Mouse (Mus musculus) kidney, postnatal 0 days (tissue): Measurements from ENCODE around the gene Gdpgp1. TPM values are rescaled to one million over a fixed set of nuclear protein-coding genes. Genes with fewer than 3 reads are reported as not detected.

Experiments
- ATAC-seq: fragments of 200-750 bp; cut with Nextera tagmentation; replicated peaks from 2 replicates; pipeline ENCODE4 v1.8.0; 2017; ENCODE audit warnings: low read depth, moderate number of reproducible peaks, moderate TSS enrichment, moderate library complexity; ENCODE audit not compliant: low FRiP score
- DNase-seq: peaks from one replicate; pipeline ENCODE4 v3.0.0-alpha.2; 2016; ENCODE audit warnings: low spot score
- H3K27ac ChIP-seq: fragments of 300-500 bp; sonication (generic); 2 replicates; pipeline ENCODE4 v1.5.1; 2014; ENCODE audit warnings: mild to moderate bottlenecking
- H3K27me3 ChIP-seq: fragments of 300-500 bp; sonication (generic); 2 replicates; pipeline ENCODE4 v1.6.1; 2014; ENCODE audit warnings: low read length, mixed read lengths; ENCODE audit not compliant: insufficient read depth
- H3K36me3 ChIP-seq: fragments of 300-500 bp; sonication (generic); 2 replicates; pipeline ENCODE4 v1.6.1; 2014; ENCODE audit warnings: low read length, mixed read lengths; ENCODE audit not compliant: insufficient read depth
- H3K4me1 ChIP-seq: fragments of 300-500 bp; sonication (generic); replicated peaks from 2 replicates; pipeline ENCODE4 v1.6.1; 2014; ENCODE audit warnings: antibody characterized with exemption, low read length, mixed read lengths; ENCODE audit not compliant: insufficient read depth
- H3K4me2 ChIP-seq: fragments of 300-500 bp; sonication (generic); 2 replicates; pipeline ENCODE4 v1.6.1; 2014; ENCODE audit warnings: mild to moderate bottlenecking, low read length, moderate library complexity, mixed read lengths
- H3K4me3 ChIP-seq: fragments of 300-500 bp; sonication (generic); replicated peaks from 2 replicates; pipeline ENCODE4 v1.5.1; 2014; ENCODE audit warnings: low read depth, low read length
- H3K9ac ChIP-seq: fragments of 300-500 bp; sonication (generic); 2 replicates; pipeline ENCODE4 v1.6.1; 2014; ENCODE audit warnings: low read depth, low read length
- H3K9me3 ChIP-seq: fragments of 300-500 bp; sonication (generic); replicated peaks from 2 replicates; pipeline ENCODE4 v1.6.1; 2016; ENCODE audit warnings: low read length, inconsistent platforms, mixed read lengths
- CTCF ChIP-seq: IDR thresholded peaks from 2 replicates; pipeline ENCODE4 v1.5.1; 2016; ENCODE audit warnings: antibody characterized with exemption, low read depth, mild to moderate bottlenecking, moderate library complexity
- WGBS: fragments of 180-500 bp; shearing (Covaris S2); extraction: QIAGEN DNeasy Blood & Tissue Kit; methylation state at CpG from one replicate; pipeline ENCODE4 v1.1.7; 2014; 5-methylcytosine and 5-hydroxymethylcytosine counted together
- polyA plus RNA-seq: library from polyadenylated mRNA; unstranded; fragments of >200 nt; fragmentation: Nextera tagmentation; extraction: Ambion mirVana; gene quantifications from 2 replicates; pipeline ENCODE4 v1.2.1, GENCODE M21; 2015

Gene Gdpgp1
- polyA plus RNA-seq, 1 experiment from 2014 or later, result 2.1 TPM

GRCm38 (mm10) chr7:80283226-80283918 is 50.7 kb downstream of the Gdpgp1 start:
- DNase-seq (no peak), ATAC-seq (no peak)
- WGBS, result 92% methylated on average over 3 of the region's 3 CpGs
- Histone ChIP-seq H3K27me3 (no peaks in the 10 kb centered on the region), H3K4me3 (no peak overlapping the region), H3K27ac (no peak overlapping the region), H3K9ac (no peak overlapping the region), H3K4me2 (no peak overlapping the region), H3K36me3 (peaks cover 55% of the 10 kb centered on the region), H3K4me1 (no peaks in the 10 kb centered on the region), H3K9me3 (no peaks in the 10 kb centered on the region)
- no peak for TF ChIP-seq CTCF

- H3K4me3 ChIP-seq, result no peak overlapping the region
- H3K36me3 ChIP-seq, result peaks cover 48% of the 10 kb centered on the region
- no peaks in the 10 kb centered on the region for H3K27me3 ChIP-seq
- H3K9me3 ChIP-seq, result no peaks in the 10 kb centered on the region
- H3K4me2 ChIP-seq, result no peak overlapping the region
- WGBS, result 71% methylated on average over 5 of the region's 5 CpGs
- H3K9ac ChIP-seq, result no peak overlapping the region
- no peak for DNase-seq
- H3K4me1 ChIP-seq, result no peaks in the 10 kb centered on the region
- ATAC-seq, result no peak
- no peak overlapping the region for H3K27ac ChIP-seq
- TF ChIP-seq CTCF, result no peak
Observed at GRCm38 (mm10) chr7:80284391-80284790, 51.7 kb downstream of the Gdpgp1 start.

- peaks cover 43% of the 10 kb centered on the region for H3K36me3 ChIP-seq
- no peak overlapping the region for H3K4me3 ChIP-seq
- no peaks in the 10 kb centered on the region for H3K9me3 ChIP-seq
- ATAC-seq (no peak), DNase-seq (no peak)
- no peak for TF ChIP-seq CTCF
- no peak overlapping the region for H3K4me2 ChIP-seq
- WGBS, result 92% methylated on average over 6 of the region's 6 CpGs
- no peaks in the 10 kb centered on the region for H3K27me3 ChIP-seq
- no peaks in the 10 kb centered on the region for H3K4me1 ChIP-seq
- H3K9ac ChIP-seq, result no peak overlapping the region
- no peak overlapping the region for H3K27ac ChIP-seq
Observed at GRCm38 (mm10) chr7:80285725-80286124, 53.1 kb downstream of the Gdpgp1 start.

DNA sequence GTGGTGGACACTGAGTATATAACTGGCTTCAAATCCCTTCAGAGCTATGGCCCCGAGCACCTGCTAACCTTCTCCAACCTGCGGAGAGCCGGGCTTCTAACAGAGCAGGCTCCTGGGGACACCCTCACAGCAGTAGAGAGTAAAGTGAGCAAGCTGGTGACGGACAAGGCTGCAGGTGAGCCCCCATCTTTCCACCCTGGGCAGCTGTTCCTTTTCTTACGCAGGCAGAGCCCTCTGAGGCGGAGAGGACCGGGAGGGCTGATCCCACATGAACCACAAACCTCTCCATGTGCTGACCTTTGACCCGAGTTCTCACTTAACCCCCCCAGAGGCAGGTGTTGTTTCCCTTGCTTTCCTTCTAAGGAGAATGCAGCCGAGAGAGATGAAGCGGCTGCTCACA is 55.1 kb downstream of the Gdpgp1 start:
- Histone ChIP-seq H3K36me3 (peaks cover 43% of the 10 kb centered on the region), H3K4me3 (no peak overlapping the region), H3K4me1 (no peaks in the 10 kb centered on the region), H3K9me3 (no peaks in the 10 kb centered on the region), H3K27me3 (no peaks in the 10 kb centered on the region), H3K27ac (no peak overlapping the region), H3K4me2 (no peak overlapping the region), H3K9ac (no peak overlapping the region)
- ATAC-seq (no peak), DNase-seq (no peak)
- 75% methylated on average over 10 of the region's 10 CpGs for whole genome bisulfite sequencing
- TF ChIP-seq CTCF, result no peak

Other genes with a start within 250 kb of the Gdpgp1 start
- 14.8 and 15.3 TPM in 2 replicates for gene Zfp710, start 208.1 kb upstream of the Gdpgp1 start, polyA plus RNA-seq
- gene Idh2, start 117.5 kb upstream of the Gdpgp1 start, polyA plus RNA-seq, result 630 and 689 TPM in 2 replicates
- gene Sema4b, start 46.0 kb upstream of the Gdpgp1 start, polyA plus RNA-seq, result 20.7 and 21.2 TPM in 2 replicates
- 165 and 188 TPM in 2 replicates for gene Cib1, start 52 bp upstream of the Gdpgp1 start, polyA plus RNA-seq
- gene Ttll13, start 13.5 kb downstream of the Gdpgp1 start, polyA plus RNA-seq, result 1.0 and 1.1 TPM in 2 replicates
- gene Ngrn, start 28.4 kb downstream of the Gdpgp1 start, polyA plus RNA-seq, result 48.9 and 50.6 TPM in 2 replicates
- gene Vps33b, start 36.8 kb downstream of the Gdpgp1 start, polyA plus RNA-seq, result 4.9 and 5.7 TPM in 2 replicates
- 53.8 and 59.6 TPM in 2 replicates for gene Prc1, start 61.6 kb downstream of the Gdpgp1 start, polyA plus RNA-seq
- gene Rccd1, start 91.6 kb downstream of the Gdpgp1 start, polyA plus RNA-seq, result 3.7 and 4.3 TPM in 2 replicates
- 28.2 and 29.7 TPM in 2 replicates for gene Unc45a, start 108.1 kb downstream of the Gdpgp1 start, polyA plus RNA-seq
- gene Hddc3, start 110.2 kb downstream of the Gdpgp1 start, polyA plus RNA-seq, result 20.2 and 21.5 TPM in 2 replicates
- 7.3 and 8.8 TPM in 2 replicates for gene Man2a2, start 138.5 kb downstream of the Gdpgp1 start, polyA plus RNA-seq
- 12.4 and 12.5 TPM in 2 replicates for gene Fes, start 155.1 kb downstream of the Gdpgp1 start, polyA plus RNA-seq
- 20.8 and 22.9 TPM in 2 replicates for gene Furin, start 172.6 kb downstream of the Gdpgp1 start, polyA plus RNA-seq